Mouse (Mus musculus) limb, embryonic 14.5 days (tissue): ENCODE results near the gene Pde5a. TPM values are rescaled to one million over a fixed set of nuclear protein-coding genes. Genes with fewer than 3 reads are reported as not detected.

Experiments
- ATAC-seq: fragments of 200-750 bp; cut with Nextera tagmentation; 2 replicates; pipeline ENCODE4 v1.8.0; 2017; ENCODE audit warnings: low read depth, moderate number of reproducible peaks, moderate TSS enrichment; ENCODE audit not compliant: low FRiP score
- DNase-seq: peaks from one replicate; pipeline ENCODE4 v3.0.0-alpha.2; 2015; ENCODE audit warnings: low spot score
- H3K27ac ChIP-seq: fragments of 300-500 bp; sonication (generic); replicated peaks from 2 replicates; pipeline ENCODE4 v1.5.1; 2014; ENCODE audit warnings: low read depth, mild to moderate bottlenecking, low read length, moderate library complexity, mixed read lengths
- H3K27me3 ChIP-seq: fragments of 300-500 bp; sonication (generic); 2 replicates; pipeline ENCODE4 v1.6.1; 2014; ENCODE audit warnings: low read length, mixed read lengths; ENCODE audit not compliant: control insufficient read depth, insufficient read depth
- H3K36me3 ChIP-seq: fragments of 300-500 bp; sonication (generic); 2 replicates; pipeline ENCODE4 v1.6.1; 2014; ENCODE audit warnings: mild to moderate bottlenecking, low read length, moderate library complexity, mixed read lengths; ENCODE audit not compliant: control insufficient read depth, insufficient read depth
- H3K4me1 ChIP-seq: fragments of 300-500 bp; sonication (generic); 2 replicates; pipeline ENCODE4 v1.6.1; 2014; ENCODE audit warnings: antibody characterized with exemption, low read length, mixed read lengths; ENCODE audit not compliant: control insufficient read depth, insufficient read depth
- H3K4me2 ChIP-seq: fragments of 300-500 bp; sonication (generic); replicated peaks from 2 replicates; pipeline ENCODE4 v1.6.1; 2014; ENCODE audit warnings: low read depth, mild to moderate bottlenecking, low read length, moderate library complexity; ENCODE audit not compliant: severe bottlenecking
- H3K4me3 ChIP-seq: fragments of 300-500 bp; sonication (generic); replicated peaks from 2 replicates; pipeline ENCODE4 v1.5.1; 2014; ENCODE audit warnings: low read length
- H3K9ac ChIP-seq: fragments of 300-500 bp; sonication (generic); 2 replicates; pipeline ENCODE4 v1.6.1; 2014; ENCODE audit warnings: mild to moderate bottlenecking, low read depth, low read length, moderate library complexity; ENCODE audit not compliant: severe bottlenecking
- H3K9me3 ChIP-seq: fragments of 300-500 bp; sonication (generic); 2 replicates; pipeline ENCODE4 v1.6.1; 2016; ENCODE audit warnings: low read length; ENCODE audit not compliant: control insufficient read depth
- POLR2A ChIP-seq: fragments of 200-500 bp; IDR thresholded peaks from 2 replicates; pipeline ENCODE4 v1.8.0; 2012; ENCODE audit warnings: inconsistent platforms, mild to moderate bottlenecking, moderate library complexity, borderline replicate concordance; ENCODE audit not compliant: insufficient read depth, insufficient read length; ENCODE audit errors: extremely low read depth
- WGBS: fragments of 180-500 bp; shearing (Covaris S2); extraction: QIAGEN DNeasy Blood & Tissue Kit; methylation state at CpG from one replicate; pipeline ENCODE4 v1.1.7; 2014; 5-methylcytosine and 5-hydroxymethylcytosine counted together
- polyA plus RNA-seq, 2 experiments: library from polyadenylated mRNA; depleted of rRNA in 1 of 2; stranded (reverse) in 1 of 2; unstranded in 1 of 2; fragments of >200 nt; fragmentation: Nextera tagmentation in 1 of 2; extraction: Ambion mirVana in 1 of 2; gene quantifications; 2 replicates each; pipeline versions ENCODE4 v1.2.1 to v1.2.3; 2012 to 2014

Gene Pde5a
- polyA plus RNA-seq, 2 experiments, result 4.9 to 6.2 TPM

DNA sequence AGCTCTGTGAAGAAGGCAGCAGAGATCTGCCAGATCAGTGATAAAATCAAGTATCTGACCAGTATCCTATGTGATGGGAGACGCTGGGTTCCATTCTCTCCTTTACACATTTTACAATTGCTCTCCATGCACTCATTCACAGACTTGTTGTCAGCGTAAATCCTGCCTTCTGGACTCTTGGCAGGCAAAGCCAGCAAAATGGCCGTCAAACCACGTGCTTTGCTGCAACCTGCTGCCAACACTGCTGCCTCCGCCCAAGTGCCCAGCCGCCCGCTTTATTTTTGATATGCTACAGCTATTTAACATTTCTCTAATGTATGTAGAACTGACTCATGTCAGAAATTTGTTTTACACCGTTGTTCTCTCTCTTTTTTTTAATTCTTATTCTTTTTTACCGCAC is 59.6 kb downstream of the Pde5a start:
- ATAC-seq, result no peak

GRCm38 (mm10) chr3:122789544-122789943 is 60.8 kb downstream of the Pde5a start:
- no peak overlapping the region for H3K4me2 ChIP-seq
- H3K4me1 ChIP-seq, result no peaks in the 10 kb centered on the region
- DNase-seq (no peak), ATAC-seq (no peak)
- no peak overlapping the region for H3K27ac ChIP-seq
- H3K27me3 ChIP-seq, result no peaks in the 10 kb centered on the region
- no peak for TF ChIP-seq POLR2A
- 93% methylated on average over 6 of the region's 6 CpGs for WGBS
- no peaks in the 10 kb centered on the region for H3K36me3 ChIP-seq
- H3K4me3 ChIP-seq, result no peak overlapping the region
- H3K9me3 ChIP-seq, result peaks cover 4% of the 10 kb centered on the region; the same call in 1 of the 2 replicates
- H3K9ac ChIP-seq, result no peak overlapping the region

More for the DNA sequence above, 59.6 kb downstream of the Pde5a start:
- H3K9ac ChIP-seq, result no peak overlapping the region
- no peaks in the 10 kb centered on the region for H3K36me3 ChIP-seq
- no peak for DNase-seq
- no peaks in the 10 kb centered on the region for H3K4me1 ChIP-seq
- TF ChIP-seq POLR2A, result no peak
- H3K4me2 ChIP-seq, result no peak overlapping the region
- peaks cover 4% of the 10 kb centered on the region; the same call in 1 of the 2 replicates for H3K9me3 ChIP-seq
- no peaks in the 10 kb centered on the region for H3K27me3 ChIP-seq
- H3K27ac ChIP-seq, result no peak overlapping the region
- 92% methylated on average over 9 of the region's 9 CpGs for WGBS
- H3K4me3 ChIP-seq, result no peak overlapping the region

DNA sequence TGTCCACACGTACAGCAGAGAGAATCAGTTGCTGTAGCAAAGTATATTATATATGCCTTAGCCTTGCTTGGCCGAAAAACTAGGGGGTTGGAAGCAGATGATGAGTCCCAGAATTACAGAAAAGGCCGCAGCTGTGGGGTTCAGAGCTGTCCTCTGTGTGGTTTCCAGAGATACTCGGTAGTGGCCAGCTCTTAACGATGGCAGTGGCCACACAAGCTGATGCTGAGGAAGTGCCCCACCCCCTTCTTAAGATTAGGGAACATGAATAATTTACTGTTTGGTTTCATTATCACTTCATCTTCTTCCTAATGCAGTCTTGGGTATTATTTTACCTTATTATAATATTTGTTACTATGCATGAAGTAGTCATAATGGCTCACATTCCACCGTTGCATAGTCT is 71.3 kb downstream of the Pde5a start:
- DNase-seq, result no peak
- no peak for ATAC-seq
- no peaks in the 10 kb centered on the region for H3K27me3 ChIP-seq
- H3K4me1 ChIP-seq, result no peaks in the 10 kb centered on the region
- no peak overlapping the region for H3K9ac ChIP-seq
- H3K36me3 ChIP-seq, result peaks cover 6% of the 10 kb centered on the region; the same call in 1 of the 2 replicates
- H3K4me3 ChIP-seq, result no peak overlapping the region
- WGBS, result 63% methylated on average over 6 of the region's 6 CpGs
- H3K9me3 ChIP-seq, result no peaks in the 10 kb centered on the region
- no peak for TF ChIP-seq POLR2A
- no peak overlapping the region for H3K4me2 ChIP-seq
- H3K27ac ChIP-seq, result no peak overlapping the region

DNA sequence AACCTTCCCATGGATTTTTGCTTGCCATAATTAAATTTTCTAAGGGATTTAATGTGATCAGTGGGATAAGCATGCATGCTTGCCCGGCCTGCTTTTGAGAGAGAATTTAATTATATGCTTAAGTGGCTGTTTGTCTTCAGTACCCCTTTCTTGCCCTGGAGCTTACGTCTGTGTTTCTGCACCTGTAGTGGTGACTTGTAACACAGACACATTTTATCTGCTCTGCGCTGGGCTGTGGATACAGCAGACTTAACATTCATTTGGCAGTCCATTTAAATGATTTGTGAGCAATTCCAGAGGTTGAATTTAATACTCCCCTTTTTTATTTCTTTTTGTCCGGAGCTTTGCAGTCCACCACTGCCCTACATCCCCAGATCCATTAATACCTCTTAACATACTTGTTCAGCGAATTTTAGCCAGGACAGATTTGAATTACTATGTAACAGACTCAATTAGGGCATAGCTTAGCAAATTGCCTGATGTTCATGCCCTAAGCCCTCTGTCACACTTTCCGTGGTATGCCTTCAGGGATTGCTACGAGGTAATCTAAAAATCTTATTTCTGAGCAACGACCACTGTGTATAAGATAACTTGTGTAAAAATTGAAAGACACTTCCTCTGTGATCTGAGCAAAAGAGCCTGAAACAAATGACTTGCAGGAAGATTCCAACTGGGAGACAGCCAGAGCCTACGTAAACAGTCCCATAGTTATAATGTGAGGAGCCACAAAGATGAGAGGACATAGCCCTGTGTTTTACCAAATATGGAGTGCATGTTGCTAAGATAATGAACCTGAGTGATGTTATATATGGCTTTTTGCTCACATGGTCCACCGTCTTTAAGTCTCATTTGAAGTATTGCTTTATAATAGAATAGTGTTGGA is 72.0 kb downstream of the Pde5a start:
- 48% methylated on average over 10 of the region's 10 CpGs for WGBS
- DNase-seq (no peak), ATAC-seq (no peak)
- H3K4me2 ChIP-seq, result no peak overlapping the region
- no peak overlapping the region for H3K9ac ChIP-seq
- H3K4me1 ChIP-seq, result no peaks in the 10 kb centered on the region
- no peak overlapping the region for H3K27ac ChIP-seq
- no peaks in the 10 kb centered on the region for H3K9me3 ChIP-seq
- H3K4me3 ChIP-seq, result no peak overlapping the region
- H3K36me3 ChIP-seq, result peaks cover 6% of the 10 kb centered on the region; the same call in 1 of the 2 replicates
- no peaks in the 10 kb centered on the region for H3K27me3 ChIP-seq
- no peak for TF ChIP-seq POLR2A

DNA sequence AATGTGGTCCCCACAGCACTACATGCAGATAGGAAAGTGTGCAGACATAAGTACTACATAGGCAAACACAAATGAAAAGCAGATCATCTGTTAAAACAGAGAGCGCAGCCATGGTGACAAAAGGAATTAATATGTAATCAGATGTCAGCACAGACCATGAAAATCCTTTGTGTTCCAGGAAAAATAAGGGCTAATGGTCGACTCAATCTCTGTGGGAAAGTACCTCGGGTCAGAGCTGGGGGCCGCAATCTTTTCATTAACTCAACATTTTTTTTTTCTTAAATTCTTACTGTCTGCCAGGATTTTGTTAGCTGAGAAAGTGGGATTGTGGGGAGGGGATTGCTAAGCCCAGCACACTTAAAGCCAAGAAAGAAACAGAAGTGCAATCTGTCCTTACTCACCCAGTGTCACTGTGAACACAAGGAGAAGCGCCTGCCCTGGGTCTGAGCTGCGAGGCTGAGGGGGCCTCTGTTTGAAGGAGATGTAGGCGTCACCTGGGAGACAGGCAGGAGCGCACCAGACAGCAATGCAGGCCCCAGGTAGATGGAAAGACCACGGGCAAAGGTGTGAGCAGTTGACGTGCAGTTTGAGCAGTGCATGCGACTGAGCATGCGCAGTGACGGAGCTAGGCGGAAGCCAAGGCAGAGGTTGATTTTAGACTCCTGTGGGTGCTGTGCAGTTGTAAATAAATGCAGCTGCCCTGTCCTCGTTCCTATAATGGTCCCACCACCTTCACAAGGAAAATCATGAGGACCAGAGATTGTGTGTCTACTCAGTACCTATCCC is 72.9 kb downstream of the Pde5a start:
- Histone ChIP-seq H3K9me3 (no peaks in the 10 kb centered on the region), H3K4me3 (no peak overlapping the region), H3K4me2 (no peak overlapping the region), H3K9ac (no peak overlapping the region), H3K36me3 (0 out of 2 replicates have a peak, but pooled peaks cover 6% of the 10 kb centered on the region), H3K27me3 (no peaks in the 10 kb centered on the region), H3K4me1 (no peaks in the 10 kb centered on the region), H3K27ac (no peak overlapping the region)
- ATAC-seq (no peak), DNase-seq (no peak)
- WGBS, result 81% methylated on average over 15 of the region's 15 CpGs
- TF ChIP-seq POLR2A, result no peak
